Mouse (Mus musculus) intestine, embryonic 16.5 days (tissue): ENCODE data around the gene Zswim7. TPM values are rescaled to one million over a fixed set of nuclear protein-coding genes. Genes with fewer than 3 reads are reported as not detected.
"Not testable (repeated sequence)": the region's sequence is repeated elsewhere in the genome, so short reads cannot be mapped to it uniquely, and the experiment has no call there.

ENCODE experiments used
- ATAC-seq: fragments of 200-750 bp; cut with Nextera tagmentation; 2 replicates; pipeline ENCODE4 v1.8.0; 2017; ENCODE audit warnings: moderate TSS enrichment, moderate library complexity
- H3K27ac ChIP-seq: fragments of 300-500 bp; sonication (generic); 2 replicates; pipeline ENCODE4 v1.5.1; 2014; ENCODE audit warnings: mild to moderate bottlenecking, low read length
- H3K27me3 ChIP-seq: fragments of 300-500 bp; sonication (generic); replicated peaks from 2 replicates; pipeline ENCODE4 v1.6.1; 2014; ENCODE audit warnings: low read length, control low read depth, mixed read lengths; ENCODE audit not compliant: control insufficient read depth, insufficient read depth
- H3K36me3 ChIP-seq: fragments of 300-500 bp; sonication (generic); 2 replicates; pipeline ENCODE4 v1.6.1; 2014; ENCODE audit warnings: low read length, control low read depth; ENCODE audit not compliant: control insufficient read depth, insufficient read depth
- H3K4me1 ChIP-seq: fragments of 300-500 bp; sonication (generic); 2 replicates; pipeline ENCODE4 v1.6.1; 2014; ENCODE audit warnings: low read length, control low read depth, mixed read lengths; ENCODE audit not compliant: control insufficient read depth, insufficient read depth
- H3K4me2 ChIP-seq: fragments of 300-500 bp; sonication (generic); 2 replicates; pipeline ENCODE4 v1.6.1; 2014; ENCODE audit warnings: low read depth, low read length, control low read depth
- H3K4me3 ChIP-seq: fragments of 300-500 bp; sonication (generic); 2 replicates; pipeline ENCODE4 v1.5.1; 2014; ENCODE audit warnings: mild to moderate bottlenecking, low read length
- H3K9ac ChIP-seq: fragments of 300-500 bp; sonication (generic); 2 replicates; pipeline ENCODE4 v1.6.1; 2014; ENCODE audit warnings: low read depth, low read length
- H3K9me3 ChIP-seq: fragments of 300-500 bp; sonication (generic); 2 replicates; pipeline ENCODE4 v1.6.1; 2016; ENCODE audit warnings: low read length, control low read depth; ENCODE audit not compliant: control insufficient read depth
- WGBS: fragments of 180-500 bp; shearing (Covaris S2); extraction: QIAGEN DNeasy Blood & Tissue Kit; methylation state at CpG from one replicate; pipeline ENCODE4 v1.1.7; 2014; 5-methylcytosine and 5-hydroxymethylcytosine counted together
- polyA plus RNA-seq: library from polyadenylated mRNA; unstranded; fragments of >200 nt; fragmentation: Nextera tagmentation; extraction: Ambion mirVana; gene quantifications from 2 replicates; pipeline ENCODE4 v1.2.1, GENCODE M21; 2015

Gene Zswim7
- polyA plus RNA-seq, 1 experiment from 2014 or later = 28.0 TPM

DNA sequence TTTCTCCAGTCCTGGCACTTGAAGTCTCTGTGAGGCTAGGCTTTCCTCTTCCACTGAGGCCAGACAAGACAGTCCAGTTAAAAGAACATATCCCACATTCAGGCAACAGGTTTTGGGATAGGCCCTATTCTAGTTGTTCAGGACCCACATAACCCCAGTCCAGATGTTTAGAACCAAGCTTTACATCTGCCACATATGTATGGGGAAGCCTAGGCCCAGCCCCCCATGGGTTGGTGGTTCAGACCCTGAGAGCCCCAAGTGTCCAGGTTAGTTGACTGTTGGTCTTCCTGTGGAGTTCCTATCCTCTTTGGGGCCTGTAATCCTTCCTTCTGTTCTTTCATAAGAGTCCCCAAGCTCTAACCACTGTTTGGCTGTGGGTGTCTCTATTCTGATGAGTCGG lies 6.5 kb upstream of the Zswim7 start:
- Histone ChIP-seq H3K4me3 (no peak overlapping the region), H3K4me2 (no peak overlapping the region), H3K9me3 (no peaks in the 10 kb centered on the region), H3K4me1 (no peaks in the 10 kb centered on the region), H3K27ac (no peak overlapping the region), H3K36me3 (peaks cover 6% of the 10 kb centered on the region; the same call in 1 of the 2 replicates), H3K9ac (no peak overlapping the region), H3K27me3 (no peaks in the 10 kb centered on the region)
- no peak for ATAC-seq
- 94% methylated on average over 1 of the region's 1 CpGs for WGBS

GRCm38 (mm10) chr11:62285020-62285419 lies 3.8 kb upstream of the Zswim7 start:
- no peak overlapping the region for H3K9ac ChIP-seq
- H3K4me1 ChIP-seq = 0 out of 2 replicates have a peak, but pooled peaks cover 6% of the 10 kb centered on the region
- peaks cover 6% of the 10 kb centered on the region; the same call in 1 of the 2 replicates for H3K36me3 ChIP-seq
- ATAC-seq = no peak
- no peaks in the 10 kb centered on the region for H3K9me3 ChIP-seq
- H3K4me2 ChIP-seq = no peak overlapping the region
- H3K27me3 ChIP-seq = no peaks in the 10 kb centered on the region
- no peak overlapping the region for H3K4me3 ChIP-seq
- 89% methylated on average over 8 of the region's 8 CpGs for WGBS
- H3K27ac ChIP-seq = no peak overlapping the region

DNA sequence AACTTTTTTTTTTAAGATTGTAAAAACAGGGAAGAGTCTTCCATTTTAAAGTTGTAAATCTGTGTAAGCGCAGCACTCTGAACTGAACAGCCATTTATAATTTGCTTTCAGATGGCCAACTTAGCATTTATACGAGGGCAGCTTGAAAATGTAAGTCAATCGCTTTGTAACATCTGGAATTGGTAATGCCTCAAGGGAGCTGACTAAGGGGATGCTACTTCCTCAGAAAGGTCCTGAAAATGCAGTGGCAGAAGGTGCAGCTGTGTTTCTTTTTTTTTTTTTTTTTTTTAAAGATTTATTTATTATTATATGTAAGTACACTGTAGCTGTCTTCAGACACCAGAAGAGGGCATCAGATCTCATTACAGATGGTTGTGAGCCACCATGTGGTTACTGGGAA lies 2.8 kb upstream of the Zswim7 start:
- WGBS = 88% methylated on average over 3 of the region's 3 CpGs
- not testable (repeated sequence) for ATAC-seq, H3K4me1 ChIP-seq

GRCm38 (mm10) chr11:62281601-62281997 lies 424 bp upstream of the Zswim7 start:
- H3K27me3 ChIP-seq = no peaks in the 10 kb centered on the region
- H3K36me3 ChIP-seq = peaks cover 4% of the 10 kb centered on the region; the same call in 1 of the 2 replicates
- peak overlapping the region; percentile 87 for H3K9ac ChIP-seq
- no peaks in the 10 kb centered on the region for H3K9me3 ChIP-seq
- H3K4me1 ChIP-seq = 0 out of 2 replicates have a peak, but pooled peaks cover 6% of the 10 kb centered on the region
- under 1% methylated on average over 57 of the region's 57 CpGs for WGBS
- ATAC-seq = peak; percentile 85
- peak overlapping the region; percentile 89 for H3K27ac ChIP-seq
- peak overlapping the region; percentile 91 for H3K4me3 ChIP-seq
- peak overlapping the region; percentile 85 for H3K4me2 ChIP-seq

More for the DNA sequence above, 2.8 kb upstream of the Zswim7 start:
- not testable (repeated sequence) for H3K36me3 ChIP-seq, H3K4me2 ChIP-seq, H3K27ac ChIP-seq, H3K9ac ChIP-seq, H3K4me3 ChIP-seq, H3K9me3 ChIP-seq, H3K27me3 ChIP-seq

DNA sequence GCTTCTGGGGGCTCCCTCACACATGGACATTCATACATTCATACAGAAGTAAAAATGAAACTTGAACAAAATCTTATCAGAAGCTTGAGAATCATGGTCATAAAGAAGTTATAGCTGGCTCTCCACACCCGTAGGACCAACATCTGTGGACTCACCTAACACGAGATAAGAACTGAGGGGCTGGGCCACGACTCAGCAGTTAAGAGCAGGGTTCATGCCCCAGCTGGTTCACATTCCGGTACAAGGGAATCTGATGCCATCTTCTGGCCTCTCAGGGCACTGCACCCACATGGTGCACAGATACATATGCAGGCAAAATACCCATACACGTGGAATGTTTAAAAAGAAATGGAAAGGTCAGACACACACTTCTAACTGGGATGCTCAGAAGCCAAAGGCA lies 3.1 kb downstream of the Zswim7 start:
- no peaks in the 10 kb centered on the region for H3K9me3 ChIP-seq
- H3K27ac ChIP-seq = 0 out of 2 replicates have a peak overlapping the region, but pooled peaks have one; percentile 17
- H3K27me3 ChIP-seq = no peaks in the 10 kb centered on the region
- peak; percentile 82 for ATAC-seq
- H3K4me1 ChIP-seq = 0 out of 2 replicates have a peak, but pooled peaks cover 6% of the 10 kb centered on the region
- H3K36me3 ChIP-seq = no peaks in the 10 kb centered on the region
- H3K4me2 ChIP-seq = no peak overlapping the region
- no peak overlapping the region for H3K4me3 ChIP-seq
- no peak overlapping the region for H3K9ac ChIP-seq
- 16% methylated on average over 5 of the region's 5 CpGs for WGBS

DNA sequence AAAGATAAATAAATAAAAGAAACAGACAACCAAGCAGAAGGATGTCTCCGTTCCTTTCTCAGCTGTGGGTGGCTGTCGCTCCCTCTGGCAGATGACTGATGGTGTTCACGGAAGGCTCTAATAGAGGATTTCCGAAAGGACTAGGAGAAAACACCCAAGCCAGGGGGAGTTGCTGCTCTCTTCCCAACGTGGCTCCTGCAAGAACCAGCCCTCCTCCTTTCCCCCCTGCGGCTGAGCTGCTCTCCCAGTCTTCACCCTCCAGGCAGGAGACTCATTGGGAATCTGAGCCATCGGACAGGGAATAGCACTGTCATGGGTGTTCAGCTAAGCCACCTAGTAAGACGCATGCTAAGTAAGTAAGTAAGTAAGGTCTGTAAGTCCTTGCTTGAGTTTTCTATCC lies 4.1 kb downstream of the Zswim7 start:
- WGBS = 45% methylated on average over 8 of the region's 8 CpGs
- ATAC-seq = no peak
- H3K4me2 ChIP-seq = no peak overlapping the region
- H3K36me3 ChIP-seq = no peaks in the 10 kb centered on the region
- H3K9me3 ChIP-seq = no peaks in the 10 kb centered on the region
- no peak overlapping the region for H3K9ac ChIP-seq
- no peak overlapping the region for H3K4me3 ChIP-seq
- 0 out of 2 replicates have a peak, but pooled peaks cover 4% of the 10 kb centered on the region for H3K4me1 ChIP-seq
- no peak overlapping the region for H3K27ac ChIP-seq
- H3K27me3 ChIP-seq = no peaks in the 10 kb centered on the region

GRCm38 (mm10) chr11:62270851-62271250 lies 10.3 kb downstream of the Zswim7 start:
- H3K27ac ChIP-seq = no peak overlapping the region
- H3K36me3 ChIP-seq = no peaks in the 10 kb centered on the region
- no peak overlapping the region for H3K4me2 ChIP-seq
- 0 out of 2 replicates have a peak, but pooled peaks cover 5% of the 10 kb centered on the region for H3K4me1 ChIP-seq
- H3K9ac ChIP-seq = no peak overlapping the region
- no peaks in the 10 kb centered on the region for H3K9me3 ChIP-seq
- ATAC-seq = no peak
- no peaks in the 10 kb centered on the region for H3K27me3 ChIP-seq
- no peak overlapping the region for H3K4me3 ChIP-seq
- 49% methylated on average over 5 of the region's 5 CpGs for WGBS

DNA sequence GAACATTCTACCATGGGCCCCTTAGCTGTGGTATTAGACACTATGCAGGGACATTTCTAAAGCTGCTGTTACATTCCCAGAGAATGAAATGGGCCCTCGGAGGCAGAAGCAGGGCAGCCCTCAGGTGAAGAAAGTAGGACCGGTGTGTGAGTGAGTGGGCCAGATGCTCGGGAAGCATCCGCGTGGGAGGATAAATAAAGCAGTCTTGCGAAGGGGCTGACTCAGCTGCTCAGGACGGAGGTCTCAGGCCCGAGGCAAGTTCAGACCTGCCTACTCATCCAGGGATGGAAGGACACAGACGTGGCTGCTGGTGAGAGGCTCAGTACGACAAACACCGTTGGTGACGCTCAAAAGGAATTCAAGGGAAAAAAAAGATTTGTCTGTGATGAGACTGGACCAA lies 12.1 kb downstream of the Zswim7 start:
- 0 out of 2 replicates have a peak, but pooled peaks cover 5% of the 10 kb centered on the region for H3K4me1 ChIP-seq
- 67% methylated on average over 12 of the region's 12 CpGs for WGBS
- H3K9me3 ChIP-seq = no peaks in the 10 kb centered on the region
- no peak overlapping the region for H3K4me2 ChIP-seq
- ATAC-seq = no peak
- no peaks in the 10 kb centered on the region for H3K27me3 ChIP-seq
- H3K27ac ChIP-seq = no peak overlapping the region
- H3K4me3 ChIP-seq = no peak overlapping the region
- H3K9ac ChIP-seq = no peak overlapping the region
- H3K36me3 ChIP-seq = no peaks in the 10 kb centered on the region

DNA sequence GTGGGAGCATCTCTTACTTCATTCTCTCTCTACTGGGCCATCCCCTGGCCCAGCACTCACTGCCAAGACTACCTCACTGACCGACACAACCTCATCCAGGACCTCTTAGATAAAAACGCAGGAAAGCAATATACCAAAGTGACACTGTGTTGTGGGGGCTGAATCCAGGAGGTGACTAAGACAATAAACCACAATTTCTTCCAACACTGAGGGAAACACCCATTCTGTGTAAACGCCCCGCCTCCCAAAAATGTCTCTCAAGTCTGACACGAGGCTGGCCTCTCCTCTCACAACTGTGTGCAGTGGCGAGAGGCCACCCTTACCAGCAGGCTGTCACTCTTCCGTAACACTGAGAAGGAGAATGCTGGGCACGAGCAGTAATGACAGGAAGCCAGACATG lies 12.8 kb downstream of the Zswim7 start:
- H3K36me3 ChIP-seq = no peaks in the 10 kb centered on the region
- H3K9me3 ChIP-seq = no peaks in the 10 kb centered on the region
- no peaks in the 10 kb centered on the region for H3K27me3 ChIP-seq
- no peak overlapping the region for H3K9ac ChIP-seq
- peaks cover 12% of the 10 kb centered on the region; the same call in 1 of the 2 replicates for H3K4me1 ChIP-seq
- WGBS = 62% methylated on average over 8 of the region's 8 CpGs
- H3K4me3 ChIP-seq = no peak overlapping the region
- no peak for ATAC-seq
- H3K4me2 ChIP-seq = no peak overlapping the region
- no peak overlapping the region for H3K27ac ChIP-seq
